Mouse (Mus musculus) thymus, adult 2 months (tissue): ENCODE measurements around the gene Capn13. TPM values are rescaled to one million over a fixed set of nuclear protein-coding genes. Genes with fewer than 3 reads are reported as not detected.

Source experiments
- DNase-seq: peaks from one replicate; pipeline ENCODE4 v3.0.0; 2021
- H3K27ac ChIP-seq: fragments of 200-500 bp; 2 replicates; pipeline ENCODE4 v1.5.1; 2012; ENCODE audit warnings: low read length, control low read depth; ENCODE audit not compliant: control insufficient read depth, insufficient read depth
- H3K27me3 ChIP-seq: fragments of 200-500 bp; 2 replicates; pipeline ENCODE4 v1.6.1; 2012; ENCODE audit warnings: mild to moderate bottlenecking, low read length, moderate library complexity, mixed read lengths; ENCODE audit not compliant: control insufficient read depth, insufficient read depth
- H3K36me3 ChIP-seq: fragments of 200-500 bp; 2 replicates; pipeline ENCODE4 v1.6.1; 2012; ENCODE audit warnings: mild to moderate bottlenecking, low read length, moderate library complexity; ENCODE audit not compliant: control insufficient read depth, insufficient read depth
- H3K4me1 ChIP-seq: fragments of 200-500 bp; replicated peaks from 2 replicates; pipeline ENCODE4 v1.6.1; 2012; ENCODE audit warnings: low read length; ENCODE audit not compliant: control insufficient read depth, insufficient read depth
- H3K4me3 ChIP-seq: fragments of 200-500 bp; 2 replicates; pipeline ENCODE4 v1.5.1; 2012; ENCODE audit warnings: mild to moderate bottlenecking, low read length, control low read depth, moderate library complexity; ENCODE audit not compliant: control insufficient read depth, insufficient read depth
- CTCF ChIP-seq: fragments of 200-500 bp; IDR thresholded peaks from 2 replicates; pipeline ENCODE4 v1.5.1; 2012; ENCODE audit warnings: mild to moderate bottlenecking, control low read depth, low read length, moderate library complexity, borderline replicate concordance; ENCODE audit not compliant: control insufficient read depth, poor library complexity, insufficient read depth; ENCODE audit errors: extremely low read depth
- POLR2A ChIP-seq: fragments of 200-500 bp; IDR thresholded peaks from 2 replicates; pipeline ENCODE4 v1.6.1; 2012; ENCODE audit warnings: mild to moderate bottlenecking, low read length, control low read depth, moderate library complexity; ENCODE audit not compliant: control insufficient read depth, poor library complexity, insufficient read depth; ENCODE audit errors: extremely low read depth
- WGBS: fragments of 180-500 bp; shearing (Covaris S2); methylation state at CpG from one replicate; pipeline ENCODE4 v1.1.7; 2018; 5-methylcytosine and 5-hydroxymethylcytosine counted together
- polyA plus RNA-seq: library from polyadenylated mRNA; depleted of rRNA; stranded (reverse); fragments of >200 nt; gene quantifications from 2 replicates; pipeline ENCODE4 v1.2.3, GENCODE M21; 2012; rRNA removed

The Capn13 gene
- 0.13 and 0.38 TPM in 2 replicates for polyA plus RNA-seq

DNA sequence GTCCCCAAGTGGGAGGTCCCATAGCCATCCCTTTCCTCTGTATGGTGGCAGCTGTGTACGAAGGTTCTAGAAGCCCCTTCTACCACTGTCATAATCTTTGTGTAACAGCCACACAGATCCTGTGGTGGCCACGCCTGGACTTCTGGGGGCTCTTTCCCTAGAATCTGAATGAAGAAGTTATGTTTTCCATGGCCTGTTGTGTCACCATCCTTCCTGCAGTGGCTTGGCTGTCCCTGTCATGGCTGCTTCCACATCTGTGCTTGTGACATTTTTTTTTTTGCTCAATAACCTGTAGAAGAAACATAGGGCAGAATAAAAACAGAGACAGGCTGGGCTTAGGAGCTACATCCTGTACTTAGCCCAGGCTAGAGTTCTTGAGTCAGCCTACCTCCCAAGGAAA lies at the start of gene Capn13:
Capn13 (minus strand) TSS at position 5 of the 400 bp plus-strand sequence.
- no peaks in the 10 kb centered on the region for H3K4me1 ChIP-seq
- H3K4me3 ChIP-seq, result no peak within 1 kb of the TSS
- no peak within 1 kb of the TSS for H3K27ac ChIP-seq
- TF ChIP-seq POLR2A (no peak), CTCF (no peak)
- WGBS, result 93% methylated on average over 2 of the region's 2 CpGs
- H3K27me3 ChIP-seq, result no peaks in the 10 kb centered on the region
- no peak for DNase-seq
- H3K36me3 ChIP-seq, result no peaks in the 10 kb centered on the region

DNA sequence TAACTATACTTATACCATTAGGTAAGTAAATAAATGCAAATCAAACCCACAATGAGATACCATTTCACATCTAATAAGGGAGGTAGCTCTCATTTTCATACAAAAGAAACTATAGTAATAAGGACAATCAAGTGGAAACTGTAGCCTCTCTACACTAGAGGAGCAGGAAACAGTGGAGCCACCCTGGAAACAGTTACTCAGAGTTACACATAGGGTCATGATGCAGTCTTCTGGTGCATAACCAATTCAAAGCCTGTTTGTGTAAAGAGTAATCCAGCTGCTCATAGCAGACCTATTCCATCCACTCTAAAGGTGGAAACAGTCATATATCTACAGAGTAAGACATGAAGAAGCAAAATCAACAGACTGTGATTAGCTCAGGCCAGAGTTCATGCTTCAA lies 48.4 kb upstream of the Capn13 start:
- H3K4me1 ChIP-seq, result no peaks in the 10 kb centered on the region
- H3K36me3 ChIP-seq, result no peaks in the 10 kb centered on the region
- no peak for DNase-seq
- TF ChIP-seq POLR2A, result no peak
- TF ChIP-seq CTCF, result no peak
- H3K4me3 ChIP-seq, result no peak overlapping the region
- no peaks in the 10 kb centered on the region for H3K27me3 ChIP-seq
- H3K27ac ChIP-seq, result no peak overlapping the region

- TF ChIP-seq POLR2A, result no peak
- TF ChIP-seq CTCF, result no peak
- H3K36me3 ChIP-seq, result no peaks in the 10 kb centered on the region
- no peaks in the 10 kb centered on the region for H3K27me3 ChIP-seq
- no peak for DNase-seq
- no peak overlapping the region for H3K4me3 ChIP-seq
- 85% methylated on average over 1 of the region's 1 CpGs for WGBS
- no peaks in the 10 kb centered on the region for H3K4me1 ChIP-seq
- no peak overlapping the region for H3K27ac ChIP-seq
Observed at GRCm38 (mm10) chr17:73440798-73441197, 40.1 kb upstream of the Capn13 start.

DNA sequence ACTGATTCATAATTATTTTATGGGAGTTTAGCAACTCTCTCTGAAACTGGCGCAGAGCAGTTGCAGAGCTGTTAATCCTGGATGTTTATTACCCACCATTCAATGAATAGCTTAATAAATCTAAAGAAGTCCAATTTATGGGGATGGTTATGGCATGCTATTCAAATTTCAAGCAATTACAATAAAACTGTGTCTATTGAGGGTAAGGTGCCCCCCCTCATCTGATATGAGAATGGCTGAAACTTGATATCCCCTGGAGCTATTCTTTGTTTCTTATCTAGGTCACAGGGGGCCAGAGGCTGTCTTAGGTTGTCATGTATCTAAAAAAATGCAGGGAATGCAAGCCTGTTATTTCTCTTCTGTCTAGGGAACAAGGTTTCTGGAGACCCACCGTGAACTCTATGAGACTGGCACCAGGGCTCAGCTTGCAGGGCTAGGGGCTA lies 31.9 kb upstream of the Capn13 start:
- WGBS, result 69% methylated on average over 2 of the region's 2 CpGs
- TF ChIP-seq CTCF, result no peak
- TF ChIP-seq POLR2A, result no peak
- DNase-seq, result no peak
- Histone ChIP-seq H3K27me3 (no peaks in the 10 kb centered on the region), H3K36me3 (no peaks in the 10 kb centered on the region), H3K4me3 (no peak overlapping the region), H3K27ac (no peak overlapping the region), H3K4me1 (no peaks in the 10 kb centered on the region)

GRCm38 (mm10) chr17:73432058-73432457 lies 31.4 kb upstream of the Capn13 start:
- DNase-seq, result no peak
- Histone ChIP-seq H3K4me3 (no peak overlapping the region), H3K27me3 (no peaks in the 10 kb centered on the region), H3K27ac (no peak overlapping the region), H3K36me3 (no peaks in the 10 kb centered on the region), H3K4me1 (no peaks in the 10 kb centered on the region)
- 94% methylated on average over 1 of the region's 1 CpGs for WGBS
- no peak for TF ChIP-seq CTCF

GRCm38 (mm10) chr17:73417382-73417781 lies 16.7 kb upstream of the Capn13 start:
- no peak overlapping the region for H3K4me3 ChIP-seq
- no peak for DNase-seq
- H3K27ac ChIP-seq, result no peak overlapping the region
- no peaks in the 10 kb centered on the region for H3K4me1 ChIP-seq
- no peaks in the 10 kb centered on the region for H3K36me3 ChIP-seq
- 85% methylated on average over 2 of the region's 2 CpGs for WGBS
- no peaks in the 10 kb centered on the region for H3K27me3 ChIP-seq
- TF ChIP-seq CTCF (no peak), POLR2A (no peak)

- Histone ChIP-seq H3K4me3 (no peak overlapping the region), H3K27me3 (no peaks in the 10 kb centered on the region), H3K4me1 (no peaks in the 10 kb centered on the region), H3K36me3 (no peaks in the 10 kb centered on the region), H3K27ac (no peak overlapping the region)
- 57% methylated on average over 6 of the region's 6 CpGs for WGBS
- TF ChIP-seq CTCF, result no peak
- no peak for TF ChIP-seq POLR2A
- no peak for DNase-seq
Observed at GRCm38 (mm10) chr17:73416181-73416795, 15.6 kb upstream of the Capn13 start.
